ENCODE assay signal across 27 mouse cellular contexts in the genomic region with DNA sequence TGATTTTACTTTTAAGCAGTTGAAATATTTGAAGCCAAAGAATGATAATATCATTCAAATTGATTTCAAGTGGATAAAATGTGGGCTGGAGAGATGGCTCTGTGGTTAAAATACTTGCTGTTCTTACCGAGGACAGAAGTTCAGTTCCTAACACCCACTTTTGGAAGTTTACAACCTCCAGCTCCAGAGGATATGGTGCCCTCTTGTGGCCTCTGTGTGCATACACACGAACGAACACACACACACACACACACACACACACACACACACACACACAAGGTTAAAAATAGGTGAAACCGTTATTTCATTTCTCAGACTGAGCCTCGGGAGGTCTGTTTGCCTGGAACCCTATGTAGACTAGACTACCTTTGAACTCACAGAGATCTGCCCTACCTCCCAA.
A peak's percentile ranks its signal among the peaks of the same experiment; 100 is the strongest.
DNase-seq lines count a peak whose midpoint lies in the region; TF ChIP-seq lines count a peak whose summit lies in the region.
"Had no signal": no experiment of that assay in that cellular context is flagged by ENCODE, and none has a peak within 500 bp of the region (broad histone marks: within the 10 kb centered on the region; RNA-seq: fewer than 3 reads in every experiment).

No protein-coding gene starts in this region.

- no peak overlapping the region for H3K4me3 ChIP-seq in layer of hippocampus, adult 2 months
- H3K4me3 ChIP-seq in E14TG2a.4 (replicated peaks; ENCODE audit: low read length): no peak overlapping the region
- H3K4me3 ChIP-seq: embryonic facial prominence, embryonic 13.5 days; heart, adult 2 months; heart, embryonic 12.5 days; hindbrain, embryonic 13.5 days; liver, embryonic 15.5 days; megakaryocyte, embryonic 14.5 days; midbrain, embryonic 13.5 days had no signal

- TF ChIP-seq CTCF in layer of hippocampus, adult 2 months (conservative IDR thresholded peaks at IDR 0.05): peak; percentile 12; the same call in 1 of the 2 replicates
- TF ChIP-seq CTCF in E14TG2a.4 (conservative IDR thresholded peaks at IDR 0.05; ENCODE audit: low read length): peak; percentile 15; the same call in 1 of the 2 replicates

- H3K27me3 ChIP-seq in E14TG2a.4 (ENCODE audit: insufficient read depth, low read length): 0 out of 2 replicates have a peak, but pooled peaks cover under 1% of the 10 kb centered on the region
- H3K27me3 ChIP-seq: CH12.LX; embryonic facial prominence, embryonic 13.5 days; heart, embryonic 12.5 days; liver, embryonic 15.5 days; midbrain, embryonic 13.5 days had no signal

- DNase-seq in layer of hippocampus, adult 2 months (ENCODE audit: low spot score in 2 of 2): no peak
- no peak for DNase-seq in layer of hippocampus, postnatal 10 days (ENCODE audit: low spot score in 2 of 2)
- peak; percentile 35 for DNase-seq in 416B (ENCODE audit: low read depth)
- DNase-seq in ZHBTc4 (ENCODE audit: low read depth, low spot score): peak; percentile 56
- no peak for DNase-seq in right cerebral cortex, postnatal 14 days
- DNase-seq in testis, postnatal 14 days (ENCODE audit: low spot score): no peak
- DNase-seq: adrenal gland, adult 8-10 months; cerebellum, adult 9-10 months; forebrain, postnatal 0 days; heart, adult 2 months; heart, postnatal 4 days; kidney, adult 9 months; kidney, postnatal 36 days; layer of hippocampus, postnatal 36 days; left cerebral cortex, postnatal 4 days; lung, postnatal 4 days; spleen, adult 18-20 months; thymus, adult 2 months; thymus, postnatal 36 days had no signal

- H3K4me1 ChIP-seq in E14TG2a.4 (replicated peaks; ENCODE audit: low read depth, low read length): no peaks in the 10 kb centered on the region
- H3K4me1 ChIP-seq: heart, embryonic 12.5 days; hindbrain, embryonic 13.5 days; midbrain, embryonic 13.5 days had no signal

- peaks cover 21% of the 10 kb centered on the region for H3K9me3 ChIP-seq in E14TG2a.4 (ENCODE audit: low read length)
- H3K9me3 ChIP-seq: embryonic facial prominence, embryonic 13.5 days; hindbrain, embryonic 13.5 days; liver, embryonic 15.5 days had no signal

- H3K27ac ChIP-seq in layer of hippocampus, adult 2 months: no peak overlapping the region
- H3K27ac ChIP-seq: embryonic facial prominence, embryonic 13.5 days; heart, adult 2 months; hindbrain, embryonic 13.5 days; liver, embryonic 15.5 days; midbrain, embryonic 13.5 days had no signal

- no peaks in the 10 kb centered on the region for H3K36me3 ChIP-seq in E14TG2a.4 (ENCODE audit: insufficient read depth, low read length)
- H3K36me3 ChIP-seq: embryonic facial prominence, embryonic 13.5 days; heart, embryonic 12.5 days; hindbrain, embryonic 13.5 days; liver, embryonic 15.5 days; midbrain, embryonic 13.5 days had no signal

Comparison
In these comparisons a context has a peak if more than half of its experiments do, and no peak if none do; other contexts are left out.
1. DNase-seq: peak in 416B (single experiment) and ZHBTc4 (single experiment); none in layer of hippocampus, adult 2 months (0 of 2), layer of hippocampus, postnatal 10 days (0 of 2), right cerebral cortex, postnatal 14 days (single experiment) and testis, postnatal 14 days (single experiment).